Mouse (Mus musculus) 3134 (cell line): ENCODE data around the gene Atp5b.
A peak's percentile ranks its signal among the peaks of the same experiment; 100 is the strongest.

Experiments used
- DNase-seq: peaks from one replicate; pipeline ENCODE4 v3.0.0-alpha.2; 2011; ENCODE audit warnings: low spot score; ENCODE audit not compliant: insufficient read length; ENCODE audit errors: extremely low read depth

The Atp5b gene

DNA sequence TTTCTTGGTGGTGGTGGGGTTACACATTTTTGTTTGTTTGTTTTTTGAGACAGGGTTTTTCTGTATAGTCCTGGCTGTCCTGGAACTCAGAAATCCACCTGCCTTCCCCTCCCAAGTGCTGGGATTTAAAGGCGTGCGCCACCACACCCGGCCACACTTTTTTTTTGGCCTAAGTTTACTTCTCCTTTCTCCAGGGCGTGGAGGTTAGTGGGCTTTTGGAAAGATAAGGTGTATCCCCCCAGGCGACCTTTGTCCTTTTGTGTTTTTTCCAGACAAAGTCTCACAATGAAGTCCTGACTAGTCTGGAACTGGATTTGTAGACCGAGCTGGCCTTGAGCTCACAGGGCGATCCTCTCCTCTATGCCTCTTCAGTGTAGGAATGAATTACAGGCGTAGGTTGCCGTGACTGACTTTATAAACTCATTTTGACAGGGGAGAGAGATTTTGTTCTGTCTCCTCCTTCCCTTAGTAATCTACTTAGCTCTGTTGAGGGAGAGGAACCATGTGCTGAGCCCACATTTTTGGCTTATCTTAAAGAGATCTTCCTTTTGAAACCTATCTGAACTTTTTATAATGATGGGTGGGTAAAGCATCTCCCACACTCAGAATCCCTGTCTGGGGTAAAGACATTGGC lies 12.0 kb downstream of the Atp5b start:
- no peak for DNase-seq

DNA sequence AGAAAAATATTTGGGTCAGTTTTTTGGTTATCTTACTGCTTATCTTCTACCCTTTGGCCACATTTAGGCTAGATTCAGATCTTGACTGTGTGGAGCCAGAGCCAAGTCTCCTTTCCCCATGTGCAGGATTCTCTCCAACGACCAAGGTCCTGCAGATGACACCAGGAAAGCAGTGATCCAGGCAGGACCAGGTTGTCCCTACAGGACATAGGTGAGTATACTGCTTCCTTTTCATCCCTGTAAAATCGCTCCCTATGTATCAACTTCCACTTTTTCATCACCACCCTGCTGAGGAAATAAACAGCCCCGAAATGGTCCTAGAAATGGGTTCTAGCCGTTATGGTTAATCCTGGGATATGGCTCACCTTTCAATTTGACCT lies 13.2 kb downstream of the Atp5b start:
- no peak for DNase-seq

DNA sequence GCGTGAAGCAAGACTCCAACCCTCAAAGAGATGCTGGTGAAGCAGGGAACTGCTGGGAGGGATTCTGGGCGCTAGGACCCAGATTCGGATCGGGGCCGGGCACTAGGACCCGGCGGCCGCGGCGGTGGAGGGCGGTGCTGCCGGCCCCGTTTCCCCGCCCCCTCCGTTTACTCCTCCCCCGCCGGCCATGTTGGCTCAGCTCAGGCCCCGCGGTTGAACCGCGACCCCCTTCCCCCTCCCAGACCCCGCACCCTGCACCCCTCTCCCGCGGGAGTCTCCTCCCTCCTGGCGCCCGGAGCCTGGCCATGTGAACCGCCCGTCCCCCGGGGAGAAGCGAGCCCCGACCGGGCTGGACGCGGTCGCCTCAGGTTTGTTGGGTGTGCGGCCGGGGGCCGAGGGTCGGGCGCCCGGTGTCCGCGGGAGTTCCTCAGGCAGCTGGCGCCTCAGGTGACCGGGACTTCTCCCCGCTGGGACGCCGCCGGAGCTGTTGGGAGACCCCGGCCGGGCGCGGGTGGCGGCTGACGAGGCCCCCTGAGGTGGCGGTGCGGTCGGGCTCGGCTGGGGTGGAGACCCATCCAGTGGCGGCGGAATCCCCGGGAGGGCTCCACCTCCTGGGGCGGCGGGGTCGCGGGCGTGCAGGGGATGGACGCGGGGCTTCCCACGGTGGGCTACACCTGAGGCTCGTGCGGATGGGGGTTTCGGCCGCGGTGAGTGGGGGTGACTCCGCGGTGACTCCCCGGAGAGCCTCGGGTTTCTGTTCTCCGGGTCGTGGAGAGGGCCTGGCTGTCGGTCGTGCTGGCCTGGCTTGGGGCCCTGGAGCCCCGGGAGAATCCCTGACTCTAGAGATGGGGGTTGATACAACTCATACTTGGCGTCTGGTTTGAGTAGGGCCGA lies 13.9 kb downstream of the Atp5b start:
- DNase-seq, result peak; percentile 82

DNA sequence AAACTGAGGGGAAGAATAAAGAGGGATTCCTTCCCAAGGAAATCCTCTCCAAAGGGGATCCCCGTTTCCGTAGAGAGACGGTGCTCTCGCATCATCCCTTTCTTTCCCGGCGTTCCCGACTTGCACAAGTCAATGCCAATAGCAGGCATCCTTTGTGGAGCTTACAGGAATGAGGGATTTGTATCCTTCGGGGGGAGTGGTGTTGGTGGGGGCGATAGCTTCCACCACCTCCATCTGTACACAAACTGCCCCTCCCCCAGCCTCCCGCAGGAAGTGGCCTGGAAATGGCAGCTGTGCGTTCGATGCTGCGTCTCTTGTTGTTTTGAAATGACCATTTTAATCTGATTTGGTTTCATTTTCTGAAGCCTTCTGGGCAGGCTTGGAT lies 14.5 kb downstream of the Atp5b start:
- peak; percentile 49 for DNase-seq

DNA sequence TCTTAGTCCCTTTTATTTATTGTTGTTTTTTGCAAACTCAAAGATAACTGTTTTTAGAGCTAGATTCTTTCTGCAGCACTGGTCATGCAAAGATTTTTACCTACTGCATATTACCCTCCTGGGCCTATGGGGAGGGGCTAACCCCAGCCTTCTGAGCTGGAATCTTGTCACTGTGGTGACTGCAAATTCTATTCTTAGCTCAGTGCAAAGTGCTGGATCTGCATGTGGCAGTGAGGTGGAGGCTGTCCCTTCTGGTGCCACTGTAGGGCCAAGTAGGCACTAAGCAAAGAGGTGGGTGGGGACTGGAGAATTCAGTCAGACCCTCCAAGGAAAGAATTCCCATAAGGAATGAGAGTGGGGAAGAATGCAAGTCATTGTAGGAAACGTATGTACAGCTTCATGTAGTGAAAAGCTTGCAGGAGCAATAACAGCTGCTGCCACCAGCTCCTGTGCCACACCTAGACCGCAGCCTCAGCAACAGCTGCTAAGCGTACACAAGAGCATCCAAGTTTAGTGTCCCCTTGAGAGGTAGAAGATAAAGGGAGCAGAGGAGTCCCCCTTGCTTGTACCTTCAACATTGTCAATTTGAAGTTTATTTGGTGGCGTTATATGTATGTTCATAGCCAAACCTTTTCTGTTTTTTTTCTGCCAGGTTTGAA lies 27.2 kb downstream of the Atp5b start:
- no peak for DNase-seq

DNA sequence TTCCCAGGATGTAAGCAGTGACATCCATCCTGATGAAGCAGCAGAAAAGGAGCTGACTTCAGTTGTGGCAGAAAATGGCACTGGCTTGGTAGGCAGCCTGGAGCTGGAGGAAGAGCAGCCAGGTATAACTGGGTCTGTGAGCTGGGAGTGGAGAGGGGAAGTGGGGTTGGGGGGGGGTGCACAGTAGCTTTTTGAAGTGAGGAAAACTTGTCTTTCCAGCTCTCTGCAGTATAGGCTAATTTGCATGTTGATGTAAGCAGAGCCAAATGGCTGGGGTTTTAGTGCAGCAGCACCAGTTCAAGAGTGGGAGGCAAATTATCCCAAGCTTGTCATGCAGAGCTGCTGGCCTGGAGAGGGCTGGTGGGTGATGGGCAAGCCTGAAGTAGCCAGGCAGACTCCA lies 28.2 kb downstream of the Atp5b start:
- DNase-seq, result no peak

DNA sequence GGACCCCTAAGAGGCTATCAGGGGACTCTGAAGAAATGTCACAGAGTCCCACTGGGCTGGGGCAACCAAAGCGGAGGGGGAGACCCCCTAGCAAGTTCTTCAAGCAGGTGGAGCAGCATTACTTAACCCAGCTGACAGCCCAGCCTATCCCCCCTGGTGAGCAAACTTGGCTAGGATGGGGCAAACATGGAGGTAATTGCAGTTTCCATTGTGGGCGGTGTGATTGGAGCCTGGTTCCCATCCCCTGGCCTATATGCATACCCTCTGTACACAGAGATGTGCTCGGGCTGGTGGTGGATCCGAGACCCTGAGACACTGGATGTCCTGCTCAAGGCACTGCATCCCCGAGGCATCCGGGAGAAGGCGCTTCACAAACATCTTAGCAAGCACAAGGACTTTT lies 40.8 kb downstream of the Atp5b start:
- DNase-seq, result no peak

DNA sequence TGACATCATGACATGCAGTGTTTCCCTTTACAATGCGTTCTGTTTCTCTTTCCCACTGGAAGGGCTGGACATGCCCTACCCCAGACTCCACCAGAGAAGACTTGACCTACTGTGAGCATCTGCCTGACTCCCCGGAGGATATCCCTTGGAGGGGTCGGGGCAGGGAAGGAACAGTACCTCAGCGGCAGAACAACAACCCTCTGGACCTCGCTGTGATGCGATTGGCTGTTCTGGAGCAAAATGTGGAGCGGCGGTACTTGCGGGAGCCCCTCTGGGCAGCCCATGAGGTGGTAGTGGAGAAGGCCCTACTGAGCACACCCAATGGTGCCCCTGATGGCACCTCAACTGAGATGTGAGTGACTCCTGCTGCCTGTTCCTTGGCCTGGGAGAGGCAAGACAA lies 41.8 kb downstream of the Atp5b start:
- no peak for DNase-seq

DNA sequence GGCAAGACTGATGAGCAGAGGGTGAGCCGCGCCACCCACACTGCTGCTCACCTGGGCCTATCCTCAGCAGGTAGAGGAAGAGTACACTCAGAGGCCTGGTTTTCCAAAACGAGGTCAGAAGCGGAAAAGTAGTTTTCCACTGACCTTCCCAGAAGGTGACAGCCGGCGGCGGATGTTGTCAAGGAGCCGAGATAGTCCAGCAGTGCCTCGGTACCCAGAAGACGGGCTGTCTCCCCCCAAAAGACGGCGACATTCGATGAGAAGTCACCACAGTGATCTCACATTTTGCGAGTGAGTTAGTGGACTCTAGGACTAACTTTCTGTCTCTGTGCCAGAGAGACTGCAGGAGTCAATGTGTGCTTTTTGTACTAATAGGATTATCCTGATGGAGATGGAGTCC lies 42.9 kb downstream of the Atp5b start:
- no peak for DNase-seq

DNA sequence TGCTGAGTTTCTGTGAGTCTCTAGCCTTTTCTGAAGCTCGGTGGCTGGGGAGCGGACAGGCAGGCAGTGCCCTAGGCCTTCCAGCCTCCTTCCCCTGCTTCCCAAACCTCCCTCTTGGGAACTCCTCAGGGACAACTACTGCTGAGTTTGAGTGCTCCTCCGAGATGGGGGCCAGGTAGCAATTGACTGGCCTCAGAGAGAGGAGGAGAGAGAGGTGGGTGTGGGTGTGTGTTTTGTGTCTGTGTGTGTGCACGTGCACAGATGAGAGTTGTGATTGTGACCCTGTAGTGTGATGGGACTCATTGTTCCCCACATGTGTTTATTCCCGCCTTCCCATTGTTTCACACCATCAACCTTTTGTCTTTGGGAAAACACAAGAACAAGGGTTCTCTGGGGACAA lies 44.4 kb downstream of the Atp5b start:
- no peak for DNase-seq

DNA sequence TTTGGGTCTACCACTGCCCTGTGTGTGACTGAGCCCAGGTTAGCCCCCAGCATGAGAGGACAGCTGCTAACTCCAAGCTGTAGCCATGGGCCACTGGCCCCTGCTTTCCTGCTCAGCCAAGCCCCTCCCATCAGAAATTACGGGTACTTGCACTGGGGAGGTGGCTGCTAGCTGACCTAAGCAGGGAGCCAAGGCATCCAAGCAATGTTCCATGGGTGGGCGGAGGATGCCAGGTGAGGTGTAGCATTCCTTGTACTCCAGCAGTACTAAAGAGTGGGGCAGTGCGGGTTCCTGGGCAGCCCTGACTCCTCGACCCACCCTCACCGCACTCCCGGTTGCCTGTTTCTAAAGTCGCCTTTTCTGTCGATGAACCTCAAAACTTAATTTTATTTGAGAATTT lies 45.1 kb downstream of the Atp5b start:
- DNase-seq, result no peak

DNA sequence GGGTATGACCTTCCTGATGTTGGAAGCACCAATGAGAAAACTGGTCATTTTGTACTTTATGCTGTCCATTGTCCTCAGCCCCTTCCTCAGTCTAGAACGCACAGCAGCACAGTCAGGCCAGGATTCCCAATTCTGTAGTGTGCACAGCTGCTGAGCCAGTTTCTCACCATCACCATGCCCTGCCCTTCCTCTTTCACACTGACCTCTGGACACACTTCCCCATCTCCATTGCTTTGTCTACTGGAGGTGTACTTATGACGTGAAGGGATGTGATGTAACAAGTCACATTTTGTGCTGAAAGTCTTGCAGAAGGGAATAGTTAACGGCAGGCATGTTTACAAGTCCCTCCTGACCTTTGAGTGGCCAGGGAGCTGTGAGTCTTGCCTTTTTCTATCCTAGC lies 48.2 kb downstream of the Atp5b start:
- no peak for DNase-seq

DNA sequence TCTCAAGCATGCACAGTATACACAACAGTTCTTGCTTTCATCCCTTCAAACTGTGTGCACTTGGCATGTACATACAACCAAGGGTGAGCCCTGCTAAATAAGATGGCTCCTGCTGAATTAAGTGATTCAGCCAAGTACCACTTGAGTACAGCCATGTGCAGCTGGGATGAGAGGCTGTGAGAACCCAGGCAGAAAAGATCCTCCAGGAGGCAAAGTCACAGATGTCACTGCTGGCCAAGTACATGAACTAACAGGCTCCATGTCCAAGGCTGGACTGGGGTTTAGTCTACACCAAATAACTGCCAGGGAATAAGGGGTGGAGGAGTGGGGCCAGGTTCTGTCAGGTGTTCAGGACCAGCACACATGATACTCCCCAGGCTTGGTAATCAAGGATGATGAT lies 48.7 kb downstream of the Atp5b start:
- DNase-seq, result no peak

DNA sequence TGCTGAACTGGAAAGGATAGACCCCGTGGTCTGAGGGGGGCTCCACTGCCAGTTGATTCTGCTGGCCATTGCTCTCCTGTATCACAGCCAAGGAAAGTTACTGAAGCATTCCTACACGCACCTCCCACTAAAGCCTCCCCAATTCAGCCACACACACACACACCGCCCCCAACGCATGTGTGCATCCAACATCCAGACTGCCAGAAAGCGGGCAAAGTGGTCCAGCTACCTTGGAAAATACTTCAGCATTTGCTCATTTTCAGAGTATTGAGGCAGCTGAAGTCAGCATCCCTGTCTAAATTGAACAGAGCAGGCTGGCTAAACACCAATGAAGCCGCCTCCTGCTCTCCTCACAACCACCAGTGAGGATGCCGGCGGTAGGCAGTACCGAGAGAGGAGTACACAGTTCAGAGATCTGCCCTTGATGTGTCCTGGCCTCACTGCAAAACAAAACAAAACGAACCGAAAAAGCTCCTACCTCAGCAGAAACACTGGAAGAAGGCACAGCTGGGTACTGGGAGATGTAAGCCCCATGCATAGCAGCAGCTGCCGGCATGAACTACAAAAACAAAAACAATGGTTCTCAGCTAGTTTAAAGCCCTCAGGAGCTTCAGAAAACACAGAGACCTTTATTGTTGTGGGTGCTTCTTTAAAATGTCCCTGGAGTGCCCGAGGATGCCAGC lies 50.7 kb downstream of the Atp5b start:
- DNase-seq, result no peak

DNA sequence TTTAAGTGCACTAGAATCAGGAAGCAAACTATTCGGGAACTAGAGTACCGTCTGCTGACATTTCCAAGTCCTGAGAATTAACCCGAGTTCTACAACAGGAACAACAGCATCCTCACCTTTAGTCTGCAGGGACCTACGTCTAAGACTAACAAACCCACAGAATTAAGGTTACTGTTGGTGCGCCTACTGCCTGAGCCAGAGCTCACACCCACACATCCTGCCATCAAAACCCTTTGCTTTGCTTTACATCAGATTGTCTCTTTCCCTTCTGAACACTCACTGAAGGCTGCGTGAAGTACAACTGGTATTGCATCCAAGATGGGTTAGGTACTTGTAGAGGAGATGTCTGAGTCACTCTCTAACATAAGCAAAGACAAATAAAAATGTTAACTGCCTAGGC lies 52.3 kb downstream of the Atp5b start:
- no peak for DNase-seq
